Mouse (Mus musculus) spleen, adult 12 weeks (tissue): ENCODE data around the gene Ankrd6.
A peak's percentile ranks its signal among the peaks of the same experiment; 100 is the strongest.
"Not testable (repeated sequence)": the region's sequence is repeated elsewhere in the genome, so short reads cannot be mapped to it uniquely, and the experiment has no call there.

Source experiments
- DNase-seq: peaks from one replicate; pipeline ENCODE4 v3.0.0; 2022; ENCODE audit warnings: low spot score

Ankrd6 gene

GRCm38 (mm10) chr4:32950356-32951034, at the start of gene Ankrd6:
Gene Ankrd6 (minus strand): TSS chr4:32950841.
- DNase-seq, result peak; percentile 69

- no peak for DNase-seq
Observed at GRCm38 (mm10) chr4:32998996-32999395, 48.4 kb upstream of the Ankrd6 start.

DNA sequence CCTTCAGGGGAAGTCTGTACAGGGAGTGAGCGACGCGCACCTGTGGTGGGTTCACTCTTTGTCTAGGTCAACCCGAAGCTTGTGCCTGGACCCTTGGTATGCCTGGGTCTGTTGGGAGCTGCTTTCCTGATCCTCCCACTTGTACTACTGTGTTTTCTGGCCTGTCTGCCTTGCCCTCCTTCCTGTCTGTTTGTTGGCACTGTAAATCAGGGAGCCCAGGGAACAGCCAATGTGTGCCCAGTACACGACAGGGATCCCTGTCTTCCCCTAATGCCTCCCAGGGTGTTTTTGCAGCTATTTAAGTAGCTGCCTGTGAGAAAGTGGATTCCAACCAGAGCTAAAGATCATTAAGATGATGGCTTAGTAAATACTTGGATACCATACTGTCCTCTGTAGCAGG, 46.9 kb upstream of the Ankrd6 start:
- DNase-seq, result no peak

DNA sequence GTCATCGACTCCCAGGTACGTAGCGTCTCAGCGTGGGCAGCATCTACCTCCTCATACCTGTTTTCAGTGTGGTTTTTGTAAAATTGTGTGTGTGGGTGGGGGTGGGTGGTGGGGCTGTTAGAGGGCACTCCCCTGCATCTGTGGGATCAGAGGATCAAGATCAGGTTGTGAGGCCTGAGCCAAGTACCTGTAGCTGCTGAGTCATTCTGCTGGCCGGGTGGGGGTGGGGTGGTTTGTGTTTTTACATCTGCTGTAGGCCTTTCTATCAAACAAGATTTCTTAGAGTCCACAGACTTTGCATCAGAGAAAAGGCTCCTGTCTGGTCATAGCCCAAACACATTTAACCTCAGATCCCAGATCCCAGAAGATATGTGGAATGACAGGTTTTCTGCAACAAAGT, 45.4 kb upstream of the Ankrd6 start:
- DNase-seq, result no peak

DNA sequence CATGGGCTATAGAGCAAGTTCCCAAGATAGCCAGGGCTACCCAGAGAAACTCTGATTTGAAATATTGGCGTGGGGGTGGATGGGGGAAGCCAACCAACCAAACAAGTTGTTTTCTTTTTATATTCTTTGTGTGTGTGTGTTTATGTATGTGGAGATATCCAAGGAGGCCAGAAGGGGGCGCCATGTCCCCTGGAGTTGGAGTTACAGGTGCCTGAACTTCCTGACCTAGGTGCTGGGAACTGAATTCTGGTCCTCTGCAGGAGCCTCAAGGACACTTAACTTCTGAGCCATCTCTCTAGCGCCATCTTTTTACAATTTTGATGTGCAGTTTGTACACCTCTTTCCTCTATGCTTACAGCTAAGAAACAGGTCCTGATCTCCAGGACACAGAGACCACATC, 43.5 kb upstream of the Ankrd6 start:
- DNase-seq, result no peak

GRCm38 (mm10) chr4:32989346-32989745, 38.7 kb upstream of the Ankrd6 start:
- DNase-seq, result no peak

- DNase-seq, result peak; percentile 29
Observed at GRCm38 (mm10) chr4:32987006-32987405, 36.4 kb upstream of the Ankrd6 start.

DNA sequence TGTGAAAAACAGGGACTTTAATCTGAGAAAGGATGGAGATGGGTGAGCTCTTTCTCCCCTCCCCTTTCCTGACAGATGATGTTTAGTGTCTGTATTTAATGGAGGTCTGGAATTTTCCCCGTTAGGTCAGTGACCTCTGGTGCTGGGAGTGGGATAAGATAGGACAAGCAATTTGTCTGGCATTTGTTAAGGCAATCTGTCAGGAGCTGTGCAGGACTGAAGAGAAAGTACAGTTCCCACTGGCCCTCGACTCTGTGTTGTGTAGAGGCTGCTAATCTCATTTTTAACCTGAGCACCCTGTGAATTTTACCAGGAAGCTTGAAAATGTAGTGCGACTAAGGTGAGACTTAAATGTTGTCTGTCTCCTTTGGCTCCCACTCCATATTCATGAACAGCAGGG, 35.0 kb upstream of the Ankrd6 start:
- no peak for DNase-seq

GRCm38 (mm10) chr4:32984801-32985675, 34.4 kb upstream of the Ankrd6 start:
- DNase-seq, result no peak

DNA sequence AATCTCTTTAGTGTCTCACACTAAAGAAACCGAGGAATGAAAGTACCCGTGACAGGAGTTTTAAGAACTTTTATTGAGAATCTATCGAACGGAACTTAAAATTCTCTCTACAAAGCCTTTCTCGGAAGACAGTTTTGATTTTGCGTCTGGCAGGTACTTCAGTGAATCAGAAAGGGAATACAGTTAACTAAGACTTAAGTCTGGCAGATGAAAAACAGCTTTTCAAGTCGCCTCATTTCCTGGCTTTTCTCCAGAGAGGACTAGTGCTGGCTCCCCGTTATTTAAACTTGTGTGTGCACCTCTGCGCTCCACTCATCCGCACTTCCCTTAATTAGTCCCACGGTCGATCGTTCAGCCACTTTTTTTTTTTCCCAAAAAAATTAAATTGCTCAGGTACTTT, 33.6 kb upstream of the Ankrd6 start:
- no peak for DNase-seq

DNA sequence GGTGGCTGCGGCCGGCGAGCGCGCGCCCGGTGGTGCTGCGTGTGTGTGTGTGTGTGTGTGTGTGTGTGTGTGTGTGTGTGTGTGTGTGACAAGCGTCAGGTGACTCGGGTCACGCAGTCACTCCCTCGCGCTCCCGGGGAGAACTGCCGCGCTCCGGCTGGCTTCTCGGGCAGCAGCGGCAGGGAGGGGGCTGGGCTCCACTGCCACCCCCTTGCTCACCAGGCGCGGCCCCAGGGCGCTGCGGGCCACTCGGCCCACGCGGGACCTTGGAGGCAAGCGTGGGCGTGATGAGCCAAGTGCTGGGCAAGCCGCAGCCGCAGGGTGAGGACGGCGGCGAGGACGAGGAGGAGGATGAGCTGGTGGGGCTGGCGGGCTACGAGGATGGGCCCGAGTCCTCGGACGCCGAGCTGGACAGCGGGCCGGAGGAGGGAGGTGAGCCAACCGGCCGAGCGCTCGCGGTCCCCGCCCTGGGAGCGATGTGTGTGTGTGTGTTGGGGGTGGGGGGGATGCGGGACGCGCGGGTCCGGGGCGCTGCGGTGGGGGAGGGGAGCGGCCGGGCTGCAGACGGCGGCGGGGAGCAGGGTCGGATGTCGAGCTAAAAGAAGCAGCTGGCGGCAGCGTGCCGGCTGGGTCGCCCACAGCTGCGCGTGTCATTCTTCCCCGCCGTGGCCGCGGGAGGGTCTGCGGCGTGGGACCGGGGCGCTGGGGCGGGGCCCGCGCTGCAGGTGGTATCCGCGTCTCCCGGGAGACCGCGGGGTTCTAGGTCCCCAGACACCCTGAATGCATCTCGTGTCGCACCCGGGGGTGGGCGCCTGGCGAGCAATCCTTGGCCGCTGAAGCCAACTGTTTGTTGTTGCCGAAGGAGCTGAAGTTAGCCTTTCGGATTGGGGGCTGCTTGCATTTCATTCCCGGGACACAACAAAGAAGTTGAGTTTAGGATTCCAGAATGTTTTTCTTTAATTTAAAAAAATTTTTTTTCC, 32.8 kb upstream of the Ankrd6 start:
- DNase-seq, result no peak

GRCm38 (mm10) chr4:32982716-32983175, 32.1 kb upstream of the Ankrd6 start, which contains the start of gene Rragd:
Gene Rragd (plus strand): TSS chr4:32983037.
- no peak for DNase-seq

DNA sequence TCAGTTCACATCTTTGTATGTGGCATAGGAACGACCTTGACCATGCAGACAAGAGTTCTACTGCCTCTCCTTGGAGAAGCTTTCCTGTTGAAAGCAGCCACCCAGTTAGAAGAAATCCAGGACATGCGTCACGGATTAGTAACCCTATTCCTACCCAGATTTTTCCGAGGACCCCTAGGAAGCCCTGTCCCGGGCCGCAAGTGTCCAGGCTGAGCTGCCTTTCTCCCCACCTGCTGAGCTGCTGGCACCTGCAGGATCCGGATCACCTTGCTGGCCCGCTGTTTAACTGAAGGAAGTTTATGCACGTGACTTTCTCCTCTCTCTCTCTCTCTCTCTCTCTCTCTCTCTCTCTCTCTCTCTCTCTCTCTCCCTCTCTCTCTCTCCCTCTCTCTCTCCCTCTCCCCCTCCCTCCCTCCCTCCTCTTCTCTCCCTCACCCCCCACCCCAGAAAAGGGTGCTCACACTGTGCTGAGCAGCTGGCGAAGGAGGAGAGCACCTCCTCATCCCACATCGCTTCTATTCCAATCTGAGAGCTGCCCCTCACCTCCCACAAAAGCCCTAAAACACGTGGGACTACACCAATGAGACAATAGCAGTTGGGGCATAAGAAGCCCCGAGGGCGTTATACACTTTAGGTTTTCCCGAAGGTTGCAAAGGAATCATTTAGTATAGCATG, 31.5 kb upstream of the Ankrd6 start:
- no peak for DNase-seq

DNA sequence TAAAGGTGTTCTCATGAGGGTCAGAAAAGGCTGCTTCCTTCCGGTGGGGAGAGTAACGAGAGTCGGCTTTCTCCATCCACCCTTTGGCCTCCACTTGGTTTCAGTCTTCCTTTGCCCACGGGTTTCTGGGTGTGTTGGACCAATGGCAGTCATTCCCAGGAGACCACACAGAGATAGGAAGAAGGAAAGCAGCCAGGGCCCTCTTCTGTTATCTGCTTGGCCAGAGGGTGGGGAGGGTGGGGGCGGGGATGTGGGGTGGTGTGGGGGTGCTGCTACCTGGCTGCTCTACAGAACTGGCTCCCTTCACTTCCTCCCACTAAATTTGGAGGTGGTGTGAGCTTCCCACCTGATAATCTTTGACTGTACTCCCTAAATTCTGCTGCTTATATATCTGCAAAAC, 31.0 kb upstream of the Ankrd6 start:
- no peak for DNase-seq

DNA sequence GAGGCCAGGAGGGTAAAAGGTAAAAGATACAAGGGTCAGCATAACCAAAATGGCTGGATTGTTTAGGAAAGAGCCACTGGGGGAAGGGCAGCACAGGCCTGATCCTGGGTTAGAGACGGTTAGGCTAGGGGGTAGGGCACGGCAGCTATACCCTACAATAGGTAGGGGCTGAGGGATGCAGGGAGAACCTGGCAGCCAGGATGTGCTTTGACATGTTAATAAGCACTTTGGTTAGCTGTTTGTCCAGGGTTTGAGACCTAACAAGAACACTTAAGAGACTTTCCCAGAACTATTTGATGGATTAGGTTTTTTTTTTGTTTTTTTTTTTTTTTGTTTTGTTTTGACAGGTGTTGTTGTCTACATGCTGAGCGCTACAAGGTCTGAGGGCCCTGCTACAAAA, 29.4 kb upstream of the Ankrd6 start:
- no peak for DNase-seq

DNA sequence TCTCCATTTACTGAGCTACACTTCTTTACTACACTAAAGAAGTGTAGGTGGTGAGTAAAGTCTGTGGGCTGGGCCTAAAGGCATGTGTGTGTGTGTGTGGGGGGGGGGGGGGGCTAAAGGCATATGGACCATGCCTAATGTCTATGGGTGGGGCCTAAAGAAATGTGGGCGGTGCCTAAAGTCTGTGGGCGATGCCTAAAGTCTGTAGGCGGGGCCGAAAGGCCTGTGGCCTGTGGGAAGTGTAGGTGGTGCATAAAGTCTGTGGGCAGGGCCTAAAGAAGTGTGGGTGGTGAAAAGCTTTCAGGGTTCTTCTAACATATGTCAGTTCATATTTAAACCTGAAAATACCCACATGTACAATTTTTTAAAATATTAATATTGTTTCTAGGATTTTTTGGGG, 26.7 kb upstream of the Ankrd6 start:
- DNase-seq, result no peak

- DNase-seq, result not testable (repeated sequence)
Observed at GRCm38 (mm10) chr4:32964619-32965018, 14.0 kb upstream of the Ankrd6 start.

GRCm38 (mm10) chr4:32961394-32961793, 10.8 kb upstream of the Ankrd6 start:
- no peak for DNase-seq

DNA sequence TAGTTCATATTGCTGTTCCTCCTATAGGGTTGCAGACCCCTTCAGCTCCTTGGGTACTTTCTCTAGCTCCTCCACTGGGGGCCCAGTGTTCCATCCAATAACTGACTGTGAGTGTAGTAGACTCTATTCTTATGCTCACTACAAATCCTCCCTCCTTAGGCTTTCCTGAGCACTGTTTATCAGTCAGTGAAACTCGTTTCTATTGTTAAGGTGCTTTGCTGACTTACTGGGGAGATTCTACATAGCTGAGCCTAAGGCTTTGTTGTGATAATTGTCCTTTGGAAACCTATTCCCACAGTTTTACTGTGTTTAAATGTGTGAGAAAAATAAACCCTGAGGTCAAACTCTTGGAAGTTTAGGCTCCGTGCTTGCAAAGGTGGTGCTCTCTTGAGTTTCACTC, 5.8 kb upstream of the Ankrd6 start:
- no peak for DNase-seq

GRCm38 (mm10) chr4:32952681-32953080, 2.0 kb upstream of the Ankrd6 start:
- no peak for DNase-seq
